ENCODE assay signal across 7 mouse cellular contexts in the genomic region with DNA sequence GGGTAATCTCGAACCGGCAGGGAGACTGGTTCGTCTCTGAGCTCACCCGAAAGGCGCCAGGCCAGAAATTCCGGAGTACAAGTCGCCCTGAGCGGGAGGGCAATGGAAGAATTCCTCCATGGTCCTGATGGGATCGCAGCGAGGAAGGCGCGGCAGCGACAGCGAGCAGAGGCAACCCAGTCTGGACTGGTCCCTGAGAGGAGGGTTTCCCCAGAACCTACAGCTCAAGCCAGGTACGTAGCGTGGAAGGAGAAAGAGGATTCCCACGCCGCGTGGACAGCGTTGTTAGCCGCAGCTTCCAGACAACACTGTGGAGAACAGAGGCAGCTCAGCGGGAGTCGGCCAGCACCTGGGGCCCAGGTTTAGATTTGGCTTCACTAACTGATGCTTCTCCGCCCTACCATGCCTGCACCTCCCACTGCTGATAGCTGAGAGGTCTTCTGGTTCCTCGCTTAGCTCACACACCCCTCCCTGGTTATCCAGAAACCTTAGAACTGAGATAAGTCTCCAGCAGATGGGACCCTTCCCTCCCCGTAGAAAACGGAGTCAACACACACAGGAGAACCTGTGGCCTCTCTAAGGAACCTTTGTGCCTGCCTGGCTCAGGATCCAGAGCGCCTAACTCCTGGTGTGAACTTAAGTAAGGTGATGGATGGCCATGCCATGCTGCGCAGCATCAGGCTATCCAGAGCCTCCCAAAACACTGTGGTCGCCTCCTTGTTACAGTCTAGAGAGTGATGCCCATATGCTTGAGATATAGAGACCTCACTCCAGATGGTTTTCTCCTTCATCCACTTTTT. TPM values are rescaled to one million over a fixed set of nuclear protein-coding genes. Genes with fewer than 3 reads are reported as not detected.
DNase-seq lines count a peak whose midpoint lies in the region; ATAC-seq and TF ChIP-seq lines count a peak whose summit lies in the region.

No protein-coding gene starts in this region.

- peak overlapping the region; percentile 38 for H3ac ChIP-seq in C2C12 (ENCODE audit: control insufficient read depth, insufficient read length, low read depth)

- no peaks in the 10 kb centered on the region for H3K4me1 ChIP-seq in ES-Bruce4 (ENCODE audit: control insufficient read depth, insufficient read depth, low read length)
- H3K4me1 ChIP-seq in embryonic fibroblast, embryonic 13.5 days (ENCODE audit: control insufficient read depth, insufficient read depth, low read length), result peaks cover 3% of the 10 kb centered on the region; the same call in 1 of the 2 replicates
- H3K4me1 ChIP-seq in intestine, embryonic 16.5 days (ENCODE audit: control insufficient read depth, insufficient read depth, low read length), result no peaks in the 10 kb centered on the region
- no peaks in the 10 kb centered on the region for H3K4me1 ChIP-seq in liver, embryonic 14.5 days (replicated peaks; ENCODE audit: control insufficient read depth in 2 of 2, insufficient read depth in 2 of 2, low read length in 1 of 2)
- peaks cover 10% of the 10 kb centered on the region; the same call in 1 of the 2 replicates for H3K4me1 ChIP-seq in stomach, embryonic 14.5 days (ENCODE audit: control insufficient read depth, insufficient read depth, low read length)

- H3K27me3 ChIP-seq in C2C12 (ENCODE audit: control insufficient read depth, insufficient read depth, insufficient read length), result no peaks in the 10 kb centered on the region
- no peaks in the 10 kb centered on the region; the same call in none of the 2 replicates for H3K27me3 ChIP-seq in ES-Bruce4 (ENCODE audit: control insufficient read depth, insufficient read depth, low read length, poor library complexity, severe bottlenecking)
- H3K27me3 ChIP-seq in intestine, embryonic 16.5 days (replicated peaks; ENCODE audit: control insufficient read depth, insufficient read depth, low read length), result peaks cover 5% of the 10 kb centered on the region; the same call in 1 of the 2 replicates
- peaks cover 11% of the 10 kb centered on the region for H3K27me3 ChIP-seq in liver, embryonic 14.5 days (ENCODE audit: control insufficient read depth, insufficient read depth, low read length)
- H3K27me3 ChIP-seq in stomach, embryonic 14.5 days (ENCODE audit: control insufficient read depth, insufficient read depth, low read length), result no peaks in the 10 kb centered on the region

- no peak for TF ChIP-seq CTCF in C2C12 (IDR thresholded peaks at IDR 0.05; ENCODE audit: control insufficient read depth, insufficient read depth, insufficient read length)
- no peak for TF ChIP-seq CTCF in ES-Bruce4 (IDR thresholded peaks at IDR 0.05; ENCODE audit: low read depth, low read length)
- TF ChIP-seq CTCF in embryonic fibroblast, embryonic 13.5 days (IDR thresholded peaks at IDR 0.05; ENCODE audit: borderline replicate concordance, insufficient read depth, low read length), result no peak
- TF ChIP-seq CTCF in liver, embryonic 14.5 days (IDR thresholded peaks at IDR 0.05; ENCODE audit: low read depth), result no peak

- TF ChIP-seq EP300 in ES-Bruce4 (IDR thresholded peaks at IDR 0.05; ENCODE audit: insufficient read depth, low read depth, low read length), result no peak
- no peak for TF ChIP-seq EP300 in liver, embryonic 14.5 days (IDR thresholded peaks at IDR 0.05; ENCODE audit: low read depth)

- no peak for TF ChIP-seq POLR2A in ES-Bruce4 (IDR thresholded peaks at IDR 0.05; ENCODE audit: insufficient read depth, low read length)
- TF ChIP-seq POLR2A in embryonic fibroblast, embryonic 13.5 days (IDR thresholded peaks at IDR 0.05; ENCODE audit: low read depth, low read length), result no peak

- no peak overlapping the region for H3K27ac ChIP-seq in ES-Bruce4 (ENCODE audit: insufficient read depth, low read length)
- no peak overlapping the region for H3K27ac ChIP-seq in embryonic fibroblast, embryonic 13.5 days (ENCODE audit: insufficient read depth, low read length)
- H3K27ac ChIP-seq in intestine, embryonic 16.5 days (ENCODE audit: low read length), result no peak overlapping the region
- H3K27ac ChIP-seq in liver, embryonic 14.5 days, result no peak overlapping the region
- H3K27ac ChIP-seq in stomach, embryonic 14.5 days (ENCODE audit: low read length), result no peak overlapping the region

- no peak for DNase-seq in liver, embryonic 14.5 days (ENCODE audit: low read depth in 3 of 3, low spot score in 3 of 3)

- peak overlapping the region; percentile 94 for H3K4me2 ChIP-seq in intestine, embryonic 16.5 days (ENCODE audit: low read depth, low read length)
- peak overlapping the region; percentile 46 for H3K4me2 ChIP-seq in liver, embryonic 14.5 days (ENCODE audit: low read depth)
- peak overlapping the region; percentile 89 for H3K4me2 ChIP-seq in stomach, embryonic 14.5 days (replicated peaks; ENCODE audit: low read depth, low read length)

- H3K4me3 ChIP-seq in C2C12 (ENCODE audit: insufficient read depth, poor library complexity, severe bottlenecking) (peak overlapping the region; percentile 37), ES-Bruce4 (ENCODE audit: low read depth, low read length) (peak overlapping the region; percentile 49)
- H3K4me3 ChIP-seq in embryonic fibroblast, embryonic 13.5 days (ENCODE audit: insufficient read depth, low read length), result peak overlapping the region; percentile 45
- H3K4me3 ChIP-seq in intestine, embryonic 16.5 days (ENCODE audit: low read length), result peak overlapping the region; percentile 48
- peak overlapping the region; percentile 8 to 22; a peak in 2 of 4 replicates for H3K4me3 ChIP-seq in liver, embryonic 14.5 days (ENCODE audit: insufficient read depth in 1 of 2, low read depth in 2 of 2, low read length in 2 of 2)
- peak overlapping the region; percentile 59 for H3K4me3 ChIP-seq in stomach, embryonic 14.5 days (ENCODE audit: low read depth, low read length)

- WGBS in intestine, embryonic 16.5 days, result 3% methylated on average over 30 of the region's 30 CpGs
- 3% methylated on average over 30 of the region's 30 CpGs for WGBS in liver, embryonic 14.5 days (ENCODE audit: insufficient replicate concordance)
- 3% methylated on average over 30 of the region's 30 CpGs for WGBS in stomach, embryonic 14.5 days

- no peaks in the 10 kb centered on the region for H3K79me3 ChIP-seq in C2C12 (ENCODE audit: low read depth)

- peak; percentile 72 for ATAC-seq in intestine, embryonic 16.5 days
- ATAC-seq in liver, embryonic 14.5 days (ENCODE audit: insufficient read depth), result no peak
- peak; percentile 46 for ATAC-seq in stomach, embryonic 14.5 days (ENCODE audit: insufficient number of reproducible peaks, insufficient read depth, low FRiP score, low read depth)
- no peak; the same call in 1 of the 2 replicates for ATAC-seq in granulocyte monocyte progenitor cell, adult 5-6 weeks (replicated peaks; ENCODE audit: poor library complexity, severe bottlenecking)

- H3K36me3 ChIP-seq in C2C12 (ENCODE audit: control insufficient read depth, insufficient read depth) (no peaks in the 10 kb centered on the region), ES-Bruce4 (ENCODE audit: control insufficient read depth, insufficient read depth, low read length, poor library complexity, severe bottlenecking) (no peaks in the 10 kb centered on the region)
- no peaks in the 10 kb centered on the region for H3K36me3 ChIP-seq in intestine, embryonic 16.5 days (ENCODE audit: control insufficient read depth, insufficient read depth, low read length)
- no peaks in the 10 kb centered on the region for H3K36me3 ChIP-seq in liver, embryonic 14.5 days (replicated peaks; ENCODE audit: control insufficient read depth, insufficient read depth, low read depth)
- H3K36me3 ChIP-seq in stomach, embryonic 14.5 days (ENCODE audit: control insufficient read depth, insufficient read depth, low read length), result no peaks in the 10 kb centered on the region

- H3K9ac ChIP-seq in ES-Bruce4 (ENCODE audit: low read depth, poor library complexity, severe bottlenecking), result no peak overlapping the region
- peak overlapping the region; percentile 46 for H3K9ac ChIP-seq in intestine, embryonic 16.5 days (ENCODE audit: low read depth, low read length)
- H3K9ac ChIP-seq in liver, embryonic 14.5 days (replicated peaks), result no peak overlapping the region
- 0 out of 2 replicates have a peak overlapping the region, but pooled peaks have one; percentile 0 for H3K9ac ChIP-seq in stomach, embryonic 14.5 days (replicated peaks; ENCODE audit: low read depth, low read length)

- no peaks in the 10 kb centered on the region for H3K79me2 ChIP-seq in C2C12 (ENCODE audit: control insufficient read depth, insufficient read depth)

- H3K9me3 ChIP-seq in ES-Bruce4 (replicated peaks; ENCODE audit: control insufficient read depth, insufficient read depth, low read length, poor library complexity, severe bottlenecking), result no peaks in the 10 kb centered on the region
- H3K9me3 ChIP-seq in intestine, embryonic 16.5 days (ENCODE audit: control insufficient read depth, low read length), result no peaks in the 10 kb centered on the region
- H3K9me3 ChIP-seq in liver, embryonic 14.5 days (ENCODE audit: control insufficient read depth, low read length), result no peaks in the 10 kb centered on the region
- no peaks in the 10 kb centered on the region for H3K9me3 ChIP-seq in stomach, embryonic 14.5 days (ENCODE audit: control insufficient read depth, low read depth, low read length)

RNA-seq across cellular contexts. Expression of a gene that starts 0.6 kb away (rescaled TPM):
- polyA plus RNA-seq in C2C12 (2012; fragmentation: generic; extraction: Trizol) (not detected), ES-Bruce4 (2011; ENCODE audit: insufficient read depth, insufficient read length, low read depth, missing spikeins) (not detected in 2 replicates)
- 0.32 TPM in 1 of 2 replicates, not detected in the other for polyA plus RNA-seq in embryonic fibroblast, embryonic 13.5 days (2011; ENCODE audit: insufficient read length, low read depth, missing spikeins)
- polyA plus RNA-seq in intestine, embryonic 16.5 days (2015; fragmentation: Nextera tagmentation; extraction: Ambion mirVana), result 0.48 and 0.56 TPM in 2 replicates
- 0.01 TPM in 1 of 2 replicates, not detected in the other for polyA plus RNA-seq in liver, embryonic 14.5 days (2012; rRNA removed)
- not detected in 2 replicates for polyA plus RNA-seq in liver, embryonic 14.5 days (2014; fragmentation: Nextera tagmentation; extraction: Ambion mirVana)
- polyA plus RNA-seq in stomach, embryonic 14.5 days (2014; fragmentation: Nextera tagmentation; extraction: Ambion mirVana), result 1.2 and 1.6 TPM in 2 replicates
- total RNA-seq in granulocyte monocyte progenitor cell, adult 5-6 weeks (2014; fragmentation: Nextera tagmentation), result not detected in 2 replicates
- total RNA-seq in granulocyte monocyte progenitor cell, adult 5-6 weeks (2017), result not detected in 2 replicates

RNA-seq across cellular contexts. Expression of a gene that starts 1.5 kb away (rescaled TPM):
- 0.12 TPM for polyA plus RNA-seq in C2C12 (2012; fragmentation: generic; extraction: Trizol)
- polyA plus RNA-seq in ES-Bruce4 (2011; ENCODE audit: insufficient read depth, insufficient read length, low read depth, missing spikeins), result not detected in 2 replicates
- not detected in 2 replicates for polyA plus RNA-seq in embryonic fibroblast, embryonic 13.5 days (2011; ENCODE audit: insufficient read length, low read depth, missing spikeins)
- polyA plus RNA-seq in intestine, embryonic 16.5 days (2015; fragmentation: Nextera tagmentation; extraction: Ambion mirVana), result 0.11 and 0.13 TPM in 2 replicates
- polyA plus RNA-seq in liver, embryonic 14.5 days (2012; rRNA removed), result 0.02 TPM in 1 of 2 replicates, not detected in the other
- not detected in 2 replicates for polyA plus RNA-seq in liver, embryonic 14.5 days (2014; fragmentation: Nextera tagmentation; extraction: Ambion mirVana)
- 0.93 and 1.8 TPM in 2 replicates for polyA plus RNA-seq in stomach, embryonic 14.5 days (2014; fragmentation: Nextera tagmentation; extraction: Ambion mirVana)
- not detected in 2 replicates for total RNA-seq in granulocyte monocyte progenitor cell, adult 5-6 weeks (2014; fragmentation: Nextera tagmentation)
- not detected in 2 replicates for total RNA-seq in granulocyte monocyte progenitor cell, adult 5-6 weeks (2017)

Comparison
In these comparisons a context has a peak if more than half of its experiments do, and no peak if none do; other contexts are left out.
1. H3K9ac ChIP-seq: peak in intestine, embryonic 16.5 days (single experiment) and stomach, embryonic 14.5 days (single experiment); none in ES-Bruce4 (single experiment) and liver, embryonic 14.5 days (single experiment).
2. ATAC-seq: peak in intestine, embryonic 16.5 days (single experiment) and stomach, embryonic 14.5 days (single experiment); none in liver, embryonic 14.5 days (single experiment) and granulocyte monocyte progenitor cell, adult 5-6 weeks (single experiment).
3. Peak in every context shown above with its lines, with median percentiles within 50 percentile points of each other: H3K4me3 ChIP-seq and H3K4me2 ChIP-seq.